Mouse (Mus musculus) heart, postnatal 14 days (tissue): Measurements from ENCODE around the gene Rph3a. TPM values are rescaled to one million over a fixed set of nuclear protein-coding genes. Genes with fewer than 3 reads are reported as not detected.
A peak's percentile ranks its signal among the peaks of the same experiment; 100 is the strongest.
"Not testable (repeated sequence)": the region's sequence is repeated elsewhere in the genome, so short reads cannot be mapped to it uniquely, and the experiment has no call there.

Experiments
- DNase-seq, 2 experiments: peaks; one replicate each; pipeline ENCODE4 v3.0.0; 2021 to 2022
- intact Hi-C: fragments of 180-260 bp; cut with DNase I; formaldehyde crosslinking; loops from one replicate; pipeline ENCODE4 v1.15.1; 2025
- total RNA-seq, 2 experiments: library from RNA; stranded (reverse); gene quantifications; 2 replicates each; pipeline ENCODE4 v1.2.3; 2021

The Rph3a gene
- total RNA-seq, 2 experiments from 2014 or later, result not detected

DNA sequence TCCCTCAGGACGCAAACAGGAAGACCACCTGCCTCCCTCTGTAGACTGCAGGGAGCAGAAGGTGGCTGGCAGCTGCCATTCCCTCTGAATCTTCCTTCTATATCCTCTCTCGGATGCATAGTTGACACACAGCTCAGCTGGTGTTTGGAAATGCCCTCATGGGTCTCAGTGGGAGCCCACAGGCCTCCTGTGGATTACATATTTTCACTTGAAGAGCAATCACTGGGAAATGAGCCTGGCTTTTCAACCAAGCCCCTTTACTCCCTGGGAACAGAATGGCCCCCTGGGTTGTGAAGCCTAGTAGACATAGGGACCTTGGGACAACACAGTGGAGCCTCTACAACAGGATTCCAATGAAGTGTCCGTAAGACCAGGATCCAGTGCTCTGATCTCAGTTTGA lies 33.8 kb downstream of the Rph3a start:
- DNase-seq, result no peak
- intact Hi-C loops, result no loop called here

DNA sequence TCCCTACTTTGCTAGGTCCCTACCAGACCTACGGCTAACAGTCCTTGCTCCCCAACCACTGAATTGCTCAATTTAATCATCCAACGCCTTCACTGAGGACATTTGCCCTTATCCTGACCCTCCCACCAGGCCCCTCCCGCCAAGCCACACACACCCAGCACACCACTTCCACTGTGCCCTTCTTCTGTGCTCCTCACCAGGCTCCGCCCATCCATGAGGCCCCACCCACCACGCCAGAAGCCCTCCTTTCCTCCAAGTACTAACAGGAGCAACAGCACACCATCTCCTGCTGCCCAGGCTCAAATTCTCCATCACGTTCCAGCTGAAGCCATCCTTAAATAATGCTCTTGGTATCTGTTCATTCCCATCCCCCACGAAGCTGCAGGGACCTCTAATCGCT lies 35.4 kb downstream of the Rph3a start:
- intact Hi-C loops, result no loop called here
- DNase-seq, result no peak

DNA sequence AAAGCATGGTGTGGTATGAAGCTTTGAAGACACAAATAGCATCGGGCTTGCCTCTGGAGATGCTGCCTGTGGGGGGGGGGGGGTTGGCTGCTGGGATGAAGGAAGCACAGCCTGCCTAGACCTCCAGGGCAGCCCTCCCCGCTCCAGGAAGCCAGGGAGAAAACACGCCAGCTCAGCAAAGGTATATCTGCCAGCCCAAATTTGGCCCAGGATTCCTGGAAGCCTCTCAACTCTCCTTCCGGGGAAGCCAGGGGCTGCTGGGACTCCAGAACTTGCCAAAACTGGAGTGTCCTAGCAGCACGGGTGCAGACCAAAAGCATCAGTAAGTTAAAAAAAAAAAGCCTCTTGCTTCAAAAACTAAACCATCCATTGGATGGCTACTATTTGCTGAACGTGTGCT lies 37.6 kb downstream of the Rph3a start:
- no peak for DNase-seq

GRCm38 (mm10) chr5:120971326-120971725 lies 38.6 kb downstream of the Rph3a start:
- intact Hi-C loops, result no loop called here

More for the DNA sequence above, 37.6 kb downstream of the Rph3a start:
- intact Hi-C loops, result no loop called here

GRCm38 (mm10) chr5:120969703-120970102 lies 40.2 kb downstream of the Rph3a start:
- intact Hi-C loops, result no loop called here
- DNase-seq, result peak; percentile 30 to 42

More at GRCm38 (mm10) chr5:120971326-120971725, 38.6 kb downstream of the Rph3a start:
- no peak for DNase-seq

GRCm38 (mm10) chr5:120968799-120969198 lies 41.1 kb downstream of the Rph3a start:
- DNase-seq, result no peak
- intact Hi-C loops, result no loop called here

DNA sequence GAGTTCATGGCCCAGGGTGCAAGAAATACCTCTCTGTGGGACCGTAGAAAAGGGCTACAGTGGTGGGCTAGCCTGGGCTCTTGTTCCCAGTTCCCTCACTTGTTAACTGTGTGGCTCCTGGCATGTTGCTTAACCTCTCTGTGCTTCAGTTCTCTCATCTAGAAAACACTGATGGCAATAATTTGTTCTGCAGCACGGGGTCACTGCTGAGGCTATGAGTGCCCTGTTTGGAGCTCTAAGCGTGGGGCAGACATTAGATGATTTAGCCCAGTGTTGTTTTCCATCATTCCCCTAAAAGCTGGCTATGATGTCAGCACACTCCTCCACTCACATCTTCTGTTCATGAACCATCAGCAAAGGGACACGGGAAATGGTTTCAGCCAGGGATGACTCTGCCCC lies 41.8 kb downstream of the Rph3a start:
- no peak for DNase-seq
- intact Hi-C loops, result no loop called here

GRCm38 (mm10) chr5:120967355-120968133 lies 42.3 kb downstream of the Rph3a start:
- intact Hi-C loops, result no loop called here

GRCm38 (mm10) chr5:120966894-120967293 lies 43.0 kb downstream of the Rph3a start:
- no peak for DNase-seq
- intact Hi-C loops, result no loop called here

More at GRCm38 (mm10) chr5:120967355-120968133, 42.3 kb downstream of the Rph3a start:
- DNase-seq, result no peak

GRCm38 (mm10) chr5:120966156-120966555 lies 43.7 kb downstream of the Rph3a start:
- intact Hi-C loops, result no loop called here
- DNase-seq, result no peak

DNA sequence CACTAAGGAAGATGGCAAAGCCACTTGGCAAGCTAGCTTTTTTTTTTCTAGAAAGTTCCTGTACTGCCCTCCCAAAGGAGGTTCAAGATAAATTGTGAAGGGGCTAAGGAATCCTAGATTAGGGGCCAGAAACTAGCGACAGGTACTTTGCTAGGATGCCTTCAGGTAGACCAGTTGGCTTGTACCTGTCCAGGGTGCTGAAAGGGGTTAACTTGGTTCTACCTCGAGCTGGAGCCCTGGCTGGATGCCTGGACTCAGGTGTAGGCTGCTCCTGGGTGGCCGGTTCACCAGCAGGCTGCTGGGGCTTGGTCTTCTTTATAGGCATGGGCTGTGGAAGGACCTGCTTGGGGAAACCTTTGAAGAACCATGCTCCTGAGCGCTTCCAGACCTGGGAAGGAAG lies 48.9 kb downstream of the Rph3a start:
- peak in 1 of 2 experiments; percentile 7 for DNase-seq

GRCm38 (mm10) chr5:120953974-120954373 lies 55.9 kb downstream of the Rph3a start:
- intact Hi-C loops, result loop anchor here (5.0 to 10.0 kb wide), 2 partner anchors 173 to 231 kb away; no protein-coding TSS in a partner anchor
- DNase-seq, result peak in 1 of 2 experiments; percentile 21

More for the DNA sequence above, 48.9 kb downstream of the Rph3a start:
- intact Hi-C loops, result no loop called here

- DNase-seq, result peak in 1 of 2 experiments; percentile 16
- intact Hi-C loops, result loop anchor here (5.0 to 10.0 kb wide), 2 partner anchors 175 to 232 kb away; no protein-coding TSS in a partner anchor
Observed at GRCm38 (mm10) chr5:120952242-120952770, 57.6 kb downstream of the Rph3a start.

GRCm38 (mm10) chr5:120942076-120942475 lies 67.8 kb downstream of the Rph3a start:
- no peak for DNase-seq
- intact Hi-C loops, result no loop called here

GRCm38 (mm10) chr5:120938586-120938985 lies 71.3 kb downstream of the Rph3a start:
- intact Hi-C loops, result no loop called here
- no peak for DNase-seq

DNA sequence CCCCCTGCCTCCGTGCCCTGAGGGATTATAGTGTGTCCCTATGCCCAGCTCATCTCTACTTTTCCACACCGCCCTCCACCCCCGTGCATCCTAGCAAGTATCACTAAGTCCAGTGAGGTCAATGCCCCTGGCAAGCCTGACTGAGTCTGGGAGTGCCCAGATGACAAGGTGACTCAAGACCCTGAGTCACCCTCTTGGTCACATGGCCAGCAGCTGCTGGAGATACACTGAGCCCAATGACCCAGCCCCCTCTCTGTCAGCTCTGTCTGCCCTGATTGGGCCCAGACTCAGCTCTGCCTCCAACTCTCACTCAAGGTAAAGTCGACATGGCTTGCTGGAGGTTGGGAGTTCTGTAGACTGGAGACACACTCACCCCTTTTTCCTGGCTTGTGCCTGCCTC lies 72.1 kb downstream of the Rph3a start:
- intact Hi-C loops, result no loop called here
- no peak for DNase-seq

GRCm38 (mm10) chr5:120933966-120934365 lies 75.9 kb downstream of the Rph3a start:
- no peak for DNase-seq
- intact Hi-C loops, result no loop called here

GRCm38 (mm10) chr5:120927036-120927435 lies 82.9 kb downstream of the Rph3a start:
- intact Hi-C loops, result loop anchor here (5.0 kb wide), 1 partner anchor 105 kb away; no protein-coding TSS in a partner anchor
- DNase-seq, result no peak

- intact Hi-C loops, result loop anchor here (5.0 kb wide), 1 partner anchor 104 kb away; no protein-coding TSS in a partner anchor
- DNase-seq, result not testable (repeated sequence)
Observed at GRCm38 (mm10) chr5:120926311-120926710, 83.6 kb downstream of the Rph3a start.

GRCm38 (mm10) chr5:120924520-120924919 lies 85.4 kb downstream of the Rph3a start:
- DNase-seq, intact Hi-C loops: not testable (repeated sequence)

DNA sequence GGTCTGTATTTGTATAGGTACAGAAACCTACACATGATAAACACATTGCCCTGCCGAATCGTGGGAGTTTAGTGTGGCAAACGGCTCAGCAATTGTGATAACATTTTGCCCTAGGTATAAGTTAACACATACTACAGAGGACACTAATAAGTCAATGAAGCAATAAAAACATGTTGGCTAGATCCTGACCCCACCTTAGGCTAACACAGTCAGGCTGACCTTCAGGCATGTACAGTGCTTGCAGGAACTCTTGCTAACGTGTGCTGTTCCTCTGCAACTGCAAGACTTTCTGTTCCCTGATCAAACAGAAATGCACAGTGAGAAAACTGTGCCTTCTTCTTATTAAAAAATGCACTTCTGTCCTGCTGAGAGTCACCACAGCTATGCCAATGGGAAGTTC lies 85.9 kb downstream of the Rph3a start:
- intact Hi-C loops, result no loop called here

DNA sequence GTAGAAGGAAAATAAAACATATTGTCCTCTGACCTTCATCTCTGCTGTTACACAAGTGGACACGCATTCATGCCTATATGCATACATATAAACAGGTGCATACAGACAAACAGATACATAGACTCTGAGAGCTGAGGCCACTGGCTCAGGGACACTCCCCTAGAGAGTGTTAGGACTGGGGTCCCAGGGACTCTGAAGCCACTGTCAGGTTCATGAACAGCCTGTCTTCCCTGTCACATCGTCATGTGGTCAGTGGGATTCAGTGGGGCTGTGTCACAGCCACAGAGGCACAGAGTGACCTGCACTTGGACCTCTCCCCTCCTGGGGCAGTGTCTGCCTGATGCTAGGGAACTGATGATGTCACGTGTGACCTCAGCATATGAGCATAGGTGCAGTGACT lies 89.6 kb downstream of the Rph3a start:
- no peak for DNase-seq
- intact Hi-C loops, result no loop called here

More for the DNA sequence above, 85.9 kb downstream of the Rph3a start:
- no peak for DNase-seq
